Mouse (Mus musculus): Measurements from ENCODE around the gene Chrnb1. TPM values are rescaled to one million over a fixed set of nuclear protein-coding genes. Genes with fewer than 3 reads are reported as not detected.

The Chrnb1 gene
- total and polyA plus RNA-seq, 2 experiments from 2014 or later, result 0.85 to 1.5 TPM

GRCm38 (mm10) chr11:69818365-69818764 lies 22.6 kb upstream of the Chrnb1 start, which contains the start of gene Spem2:
TSS of gene Spem2 (minus strand) at chr11:69818465.
- no peak within 1 kb of the TSS for H3K27ac ChIP-seq
- H3K4me2 ChIP-seq (ENCODE audit: low read depth, low read length), result no peak within 1 kb of the TSS
- H3K9ac ChIP-seq (replicated peaks; ENCODE audit: low read length), result no peak within 1 kb of the TSS
- H3K36me3 ChIP-seq (ENCODE audit: insufficient read depth, low read length), result no peaks in the 10 kb centered on the region
- H3K4me1 ChIP-seq (ENCODE audit: insufficient read depth, low read length), result no peaks in the 10 kb centered on the region
- H3K9me3 ChIP-seq (ENCODE audit: low read length), result no peaks in the 10 kb centered on the region
- no peak within 1 kb of the TSS for H3K4me3 ChIP-seq (ENCODE audit: low read length)
- H3K27me3 ChIP-seq (ENCODE audit: insufficient read depth, low read length), result no peaks in the 10 kb centered on the region
- WGBS, result 81% methylated on average over 2 of the region's 2 CpGs
- no peak for TF ChIP-seq CTCF (IDR thresholded peaks at IDR 0.05; ENCODE audit: low read depth)
- ATAC-seq (no peak), DNase-seq (ENCODE audit: low spot score) (no peak)

- TF ChIP-seq CTCF (IDR thresholded peaks at IDR 0.05; ENCODE audit: low read depth), result no peak
- WGBS, result 91% methylated on average over 12 of the region's 12 CpGs
These were observed 20.8 kb upstream of the Chrnb1 start for GRCm38 (mm10) chr11:69816520-69816919.

GRCm38 (mm10) chr11:69815155-69815554 lies 19.4 kb upstream of the Chrnb1 start, which contains the start of gene Gm39566:
TSS of gene Gm39566 (minus strand) at chr11:69815298.
- WGBS, result 63% methylated on average over 10 of the region's 10 CpGs
- no peak for ATAC-seq
- no peaks in the 10 kb centered on the region for H3K4me1 ChIP-seq (ENCODE audit: insufficient read depth, low read length)
- no peak within 1 kb of the TSS for H3K4me2 ChIP-seq (ENCODE audit: low read depth, low read length)
- TF ChIP-seq CTCF (IDR thresholded peaks at IDR 0.05; ENCODE audit: low read depth), result no peak
- no peak for DNase-seq (ENCODE audit: low spot score)
- no peaks in the 10 kb centered on the region for H3K9me3 ChIP-seq (ENCODE audit: low read length)
- no peak within 1 kb of the TSS for H3K9ac ChIP-seq (replicated peaks; ENCODE audit: low read length)
- H3K4me3 ChIP-seq (ENCODE audit: low read length), result no peak within 1 kb of the TSS
- H3K36me3 ChIP-seq (ENCODE audit: insufficient read depth, low read length), result no peaks in the 10 kb centered on the region
- no peaks in the 10 kb centered on the region for H3K27me3 ChIP-seq (ENCODE audit: insufficient read depth, low read length)
- no peak within 1 kb of the TSS for H3K27ac ChIP-seq

More at GRCm38 (mm10) chr11:69816520-69816919, 20.8 kb upstream of the Chrnb1 start:
- H3K9ac ChIP-seq (replicated peaks; ENCODE audit: low read length), result no peak overlapping the region
- no peaks in the 10 kb centered on the region for H3K36me3 ChIP-seq (ENCODE audit: insufficient read depth, low read length)
- H3K4me3 ChIP-seq (ENCODE audit: low read length), result no peak overlapping the region
- ATAC-seq, result no peak
- no peaks in the 10 kb centered on the region for H3K27me3 ChIP-seq (ENCODE audit: insufficient read depth, low read length)
- H3K4me2 ChIP-seq (ENCODE audit: low read depth, low read length), result no peak overlapping the region
- no peak for DNase-seq (ENCODE audit: low spot score)
- no peaks in the 10 kb centered on the region for H3K9me3 ChIP-seq (ENCODE audit: low read length)
- H3K4me1 ChIP-seq (ENCODE audit: insufficient read depth, low read length), result no peaks in the 10 kb centered on the region
- H3K27ac ChIP-seq, result no peak overlapping the region

GRCm38 (mm10) chr11:69810280-69810679 lies 14.5 kb upstream of the Chrnb1 start:
- no peak for TF ChIP-seq CTCF (IDR thresholded peaks at IDR 0.05; ENCODE audit: low read depth)
- Histone ChIP-seq H3K27me3 (ENCODE audit: insufficient read depth, low read length) (peaks cover 10% of the 10 kb centered on the region; the same call in 1 of the 2 replicates), H3K4me2 (ENCODE audit: low read depth, low read length) (no peak overlapping the region), H3K4me1 (ENCODE audit: insufficient read depth, low read length) (no peaks in the 10 kb centered on the region), H3K27ac (no peak overlapping the region), H3K36me3 (ENCODE audit: insufficient read depth, low read length) (no peaks in the 10 kb centered on the region), H3K4me3 (ENCODE audit: low read length) (no peak overlapping the region), H3K9ac (replicated peaks; ENCODE audit: low read length) (no peak overlapping the region), H3K9me3 (ENCODE audit: low read length) (no peaks in the 10 kb centered on the region)
- DNase-seq (ENCODE audit: low spot score) (no peak), ATAC-seq (no peak)

- no peak overlapping the region for H3K4me2 ChIP-seq (ENCODE audit: low read depth, low read length)
- H3K9me3 ChIP-seq (ENCODE audit: low read length), result no peaks in the 10 kb centered on the region
- peaks cover 20% of the 10 kb centered on the region for H3K27me3 ChIP-seq (ENCODE audit: insufficient read depth, low read length)
- no peak overlapping the region for H3K9ac ChIP-seq (replicated peaks; ENCODE audit: low read length)
- no peak for TF ChIP-seq CTCF (IDR thresholded peaks at IDR 0.05; ENCODE audit: low read depth)
- H3K4me3 ChIP-seq (ENCODE audit: low read length), result no peak overlapping the region
- ATAC-seq, result no peak
- peaks cover 15% of the 10 kb centered on the region for H3K4me1 ChIP-seq (ENCODE audit: insufficient read depth, low read length)
- no peak for DNase-seq (ENCODE audit: low spot score)
- H3K36me3 ChIP-seq (ENCODE audit: insufficient read depth, low read length), result no peaks in the 10 kb centered on the region
- H3K27ac ChIP-seq, result no peak overlapping the region
- 82% methylated on average over 2 of the region's 2 CpGs for WGBS
These were observed 11.9 kb upstream of the Chrnb1 start for GRCm38 (mm10) chr11:69807641-69808040.

- no peaks in the 10 kb centered on the region for H3K36me3 ChIP-seq (ENCODE audit: insufficient read depth, low read length)
- H3K9me3 ChIP-seq (ENCODE audit: low read length), result no peaks in the 10 kb centered on the region
- no peak for ATAC-seq
- H3K4me3 ChIP-seq (ENCODE audit: low read length), result no peak overlapping the region
- no peak overlapping the region for H3K27ac ChIP-seq
- no peak overlapping the region for H3K4me2 ChIP-seq (ENCODE audit: low read depth, low read length)
- WGBS, result 76% methylated on average over 4 of the region's 4 CpGs
- no peak overlapping the region for H3K9ac ChIP-seq (replicated peaks; ENCODE audit: low read length)
- H3K4me1 ChIP-seq (ENCODE audit: insufficient read depth, low read length), result peaks cover 18% of the 10 kb centered on the region
- DNase-seq (ENCODE audit: low spot score), result no peak
- TF ChIP-seq CTCF (IDR thresholded peaks at IDR 0.05; ENCODE audit: low read depth), result peak; percentile 38
- peaks cover 20% of the 10 kb centered on the region for H3K27me3 ChIP-seq (ENCODE audit: insufficient read depth, low read length)
These were observed 10.6 kb upstream of the Chrnb1 start for GRCm38 (mm10) chr11:69806378-69806777.
